Mouse (Mus musculus) yolk sac, embryonic 10.5 days (tissue): ENCODE results near the gene Tmem82.
A peak's percentile ranks its signal among the peaks of the same experiment; 100 is the strongest.

ENCODE experiments used
- DNase-seq: peaks from one replicate; pipeline ENCODE4 v3.0.0-alpha.2; 2017; ENCODE audit warnings: low spot score

Gene Tmem82

GRCm38 (mm10) chr4:141641353-141641771 is 22.9 kb upstream of the Tmem82 start:
- no peak for DNase-seq

- DNase-seq: no peak
These were observed 21.0 kb upstream of the Tmem82 start for GRCm38 (mm10) chr4:141639474-141639873.

GRCm38 (mm10) chr4:141636693-141637092 is 18.3 kb upstream of the Tmem82 start:
- no peak for DNase-seq

- peak; percentile 28 for DNase-seq
These were observed 17.6 kb upstream of the Tmem82 start for GRCm38 (mm10) chr4:141635991-141636390.

GRCm38 (mm10) chr4:141632111-141632873 is 13.9 kb upstream of the Tmem82 start:
- no peak for DNase-seq

GRCm38 (mm10) chr4:141631250-141631649 is 12.8 kb upstream of the Tmem82 start:
- no peak for DNase-seq

GRCm38 (mm10) chr4:141630021-141630420 is 11.6 kb upstream of the Tmem82 start:
- DNase-seq: no peak

GRCm38 (mm10) chr4:141628661-141629060 is 10.2 kb upstream of the Tmem82 start:
- no peak for DNase-seq

- DNase-seq: no peak
These were observed 9.1 kb upstream of the Tmem82 start for GRCm38 (mm10) chr4:141627502-141627901.

- DNase-seq: no peak
These were observed 7.5 kb upstream of the Tmem82 start for GRCm38 (mm10) chr4:141625774-141626550.

- peak; percentile 44 for DNase-seq
These were observed 6.7 kb upstream of the Tmem82 start for GRCm38 (mm10) chr4:141624983-141625773.

GRCm38 (mm10) chr4:141624134-141624533 is 5.7 kb upstream of the Tmem82 start:
- DNase-seq: no peak

- DNase-seq: peak; percentile 81
These were observed 5.2 kb upstream of the Tmem82 start, which contains the start of gene Slc25a34 for GRCm38 (mm10) chr4:141623666-141624065. TSS of gene Slc25a34 (minus strand) at chr4:141623821.

GRCm38 (mm10) chr4:141623037-141623436 is 4.6 kb upstream of the Tmem82 start:
- peak; percentile 79 for DNase-seq

- DNase-seq: no peak
These were observed 4.1 kb upstream of the Tmem82 start for GRCm38 (mm10) chr4:141622580-141622979.

GRCm38 (mm10) chr4:141622091-141622490 is 3.7 kb upstream of the Tmem82 start:
- DNase-seq: no peak

GRCm38 (mm10) chr4:141621297-141621696 is 2.9 kb upstream of the Tmem82 start:
- no peak for DNase-seq

GRCm38 (mm10) chr4:141619299-141619883 is 958 bp upstream of the Tmem82 start:
- DNase-seq: no peak

- DNase-seq: peak; percentile 88
These were observed 419 bp downstream of the Tmem82 start for GRCm38 (mm10) chr4:141617863-141618564.

- peak; percentile 77 for DNase-seq
These were observed 1.1 kb downstream of the Tmem82 start for GRCm38 (mm10) chr4:141617299-141617698.

GRCm38 (mm10) chr4:141616811-141617210 is 1.6 kb downstream of the Tmem82 start:
- DNase-seq: no peak
